Mouse (Mus musculus) cerebellum, adult 18-20 months (tissue): ENCODE data around the gene Idi2.

Experiments
- DNase-seq, 2 experiments: peaks; one replicate each; pipeline ENCODE4 v3.0.0; 2021

Idi2 gene

DNA sequence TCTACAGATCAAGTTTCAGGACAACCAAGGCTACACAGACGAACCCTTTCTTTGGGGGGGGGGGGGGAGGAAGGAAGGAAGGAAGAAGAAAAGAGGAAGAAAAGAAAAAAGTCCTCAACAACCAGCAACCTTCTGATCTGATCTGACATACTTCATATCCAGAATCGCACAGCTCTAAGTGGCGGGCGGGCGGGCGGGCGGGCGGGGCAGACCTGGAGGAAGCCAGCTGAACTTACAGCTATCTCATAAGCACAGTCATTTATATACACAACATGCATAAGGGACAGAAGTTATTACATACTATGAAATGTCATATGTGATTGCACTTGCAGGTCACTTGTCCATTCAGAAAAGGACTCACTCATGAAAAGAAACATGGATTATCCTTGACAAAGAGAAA is 46.8 kb downstream of the Idi2 start:
- DNase-seq: no peak

DNA sequence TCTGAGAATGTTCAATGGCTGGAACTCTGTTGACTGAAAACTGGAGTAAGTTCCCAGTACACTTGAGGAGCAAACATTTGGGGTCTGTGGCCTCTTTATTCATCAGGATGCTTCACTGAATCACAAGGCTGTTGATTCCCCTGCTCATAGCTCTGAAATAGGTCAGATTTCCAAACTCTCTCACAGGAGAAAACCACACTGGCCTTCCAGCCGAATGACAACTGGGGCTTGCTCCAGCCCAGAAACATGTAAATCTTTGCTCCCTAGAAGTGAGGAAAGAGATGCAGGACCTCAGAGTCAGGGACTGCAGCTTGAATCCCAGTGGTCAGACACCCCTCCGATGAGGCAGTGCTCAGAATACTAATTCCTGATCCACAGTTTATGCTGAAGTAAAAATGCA is 50.6 kb downstream of the Idi2 start:
- DNase-seq: no peak
